In genomic region chr16:91072256-91072655, GRCm38 (mm10) we compare ENCODE assay signal across 24 mouse cellular contexts. TPM values are rescaled to one million over a fixed set of nuclear protein-coding genes. Genes with fewer than 3 reads are reported as not detected.
DNase-seq lines count a peak whose midpoint lies in the region; ATAC-seq and TF ChIP-seq lines count a peak whose summit lies in the region.
"Had no signal": no experiment of that assay in that cellular context is flagged by ENCODE, and none has a peak within 500 bp of the region (broad histone marks: within the 10 kb centered on the region; RNA-seq: fewer than 3 reads in every experiment).

No protein-coding gene starts in this region.

- no peaks in the 10 kb centered on the region for H3K4me1 ChIP-seq in midbrain, postnatal 0 days (ENCODE audit: insufficient read depth, low read length)
- H3K4me1 ChIP-seq: embryonic facial prominence, embryonic 15.5 days had no signal

- H3K36me3 ChIP-seq in midbrain, postnatal 0 days (ENCODE audit: insufficient read depth, low read length): no peaks in the 10 kb centered on the region
- H3K36me3 ChIP-seq: embryonic facial prominence, embryonic 13.5 days; embryonic facial prominence, embryonic 15.5 days; forebrain, embryonic 10.5 days; forebrain, embryonic 12.5 days; G1E had no signal

- no peak overlapping the region for H3K4me3 ChIP-seq in midbrain, postnatal 0 days (ENCODE audit: low read depth, low read length)
- H3K4me3 ChIP-seq: embryonic facial prominence, embryonic 13.5 days; embryonic facial prominence, embryonic 15.5 days; erythroblast, embryonic 14.5 days; forebrain, embryonic 10.5 days; forebrain, embryonic 12.5 days had no signal

- H3K9ac ChIP-seq in midbrain, postnatal 0 days (replicated peaks; ENCODE audit: low read length, poor library complexity, severe bottlenecking): no peak overlapping the region
- H3K9ac ChIP-seq: embryonic facial prominence, embryonic 13.5 days; embryonic facial prominence, embryonic 15.5 days; forebrain, embryonic 12.5 days had no signal

- no peaks in the 10 kb centered on the region for H3K27me3 ChIP-seq in midbrain, postnatal 0 days (ENCODE audit: insufficient read depth, low read length)

- no peaks in the 10 kb centered on the region for H3K9me3 ChIP-seq in midbrain, postnatal 0 days (ENCODE audit: low read length)
- H3K9me3 ChIP-seq: embryonic facial prominence, embryonic 13.5 days; embryonic facial prominence, embryonic 15.5 days; forebrain, embryonic 12.5 days; G1E had no signal

- no peak for TF ChIP-seq CTCF in midbrain, postnatal 0 days (IDR thresholded peaks at IDR 0.05)

- 86% methylated on average over 1 of the region's 1 CpGs for WGBS in midbrain, postnatal 0 days

- H3K4me2 ChIP-seq in midbrain, postnatal 0 days (ENCODE audit: low read depth, low read length, poor library complexity, severe bottlenecking): no peak overlapping the region
- H3K4me2 ChIP-seq: forebrain, embryonic 12.5 days had no signal

- ATAC-seq in midbrain, postnatal 0 days (ENCODE audit: low FRiP score): no peak
- ATAC-seq: Patski had no signal

- DNase-seq in testis, postnatal 14 days (ENCODE audit: low spot score): peak; percentile 37
- no peak for DNase-seq in testis, postnatal 10 days (ENCODE audit: low spot score)
- DNase-seq in R1 (ENCODE audit: low read depth, low spot score): peak; percentile 70
- DNase-seq in induced T-regulatory cell, adult 2 months (ENCODE audit: low read depth): peak; percentile 20
- no peak for DNase-seq in right cerebral cortex, postnatal 10 days (ENCODE audit: low spot score in 2 of 2)
- no peak for DNase-seq in midbrain, postnatal 0 days (ENCODE audit: low spot score)
- DNase-seq: adrenal gland, adult 8-10 months; adrenal gland, postnatal 14 days; adrenal gland, postnatal 36 days; B cell, adult 2 months; cerebellum, adult 11-12 months; cerebellum, adult 2 months; cerebellum, adult 9-10 months; cerebellum, postnatal 10 days; cerebellum, postnatal 25 days had no signal

- no peak overlapping the region for H3K27ac ChIP-seq in midbrain, postnatal 0 days (ENCODE audit: low read depth, low read length)
- H3K27ac ChIP-seq: embryonic facial prominence, embryonic 13.5 days; embryonic facial prominence, embryonic 15.5 days; forebrain, embryonic 10.5 days; forebrain, embryonic 12.5 days had no signal

RNA-seq across cellular contexts. Expression of gene 4932438H23Rik, which starts 22.7 kb away (rescaled TPM):
- total RNA-seq in midbrain, postnatal 0 days (2014; rRNA removed): 0.77 and 1.7 TPM in 2 replicates
- 0.81 and 1.3 TPM in 2 replicates for polyA plus RNA-seq in midbrain, postnatal 0 days (2015; fragmentation: Nextera tagmentation; extraction: Ambion mirVana)
- total RNA-seq: adrenal gland, postnatal 14 days; adrenal gland, postnatal 36 days; CH12.LX had no signal
- polyA plus RNA-seq: embryonic facial prominence, embryonic 11.5 days; embryonic facial prominence, embryonic 13.5 days; erythroblast, embryonic 14.5 days; Patski had no signal

RNA-seq across cellular contexts. Expression of gene Paxbp1, which starts 27.9 kb away (rescaled TPM):
- total RNA-seq in midbrain, postnatal 0 days (2014; rRNA removed): 54.0 and 86.2 TPM in 2 replicates
- 19.8 and 27.1 TPM in 2 replicates for polyA plus RNA-seq in midbrain, postnatal 0 days (2015; fragmentation: Nextera tagmentation; extraction: Ambion mirVana)

Comparison
In these comparisons a context has a peak if more than half of its experiments do, and no peak if none do; other contexts are left out.
1. DNase-seq: peak in testis, postnatal 14 days (single experiment), R1 (single experiment) and induced T-regulatory cell, adult 2 months (single experiment); none in testis, postnatal 10 days (single experiment), right cerebral cortex, postnatal 10 days (0 of 2) and midbrain, postnatal 0 days (single experiment).